Mouse (Mus musculus) cortical plate, adult 2 months (tissue): ENCODE measurements around the gene Cers3. TPM values are rescaled to one million over a fixed set of nuclear protein-coding genes. Genes with fewer than 3 reads are reported as not detected.

Experiments
- H3K27ac ChIP-seq: fragments of 200-500 bp; 2 replicates; pipeline ENCODE4 v1.5.1; 2012; ENCODE audit warnings: low read length, control low read depth, inconsistent platforms; ENCODE audit not compliant: insufficient read depth
- H3K4me1 ChIP-seq: fragments of 200-500 bp; 2 replicates; pipeline ENCODE4 v1.6.1; 2011; ENCODE audit warnings: low read length; ENCODE audit not compliant: control insufficient read depth, insufficient read depth
- H3K4me3 ChIP-seq: fragments of 200-500 bp; 2 replicates; pipeline ENCODE4 v1.5.1; 2011; ENCODE audit warnings: mild to moderate bottlenecking, low read length, control low read depth; ENCODE audit not compliant: insufficient read depth
- CTCF ChIP-seq: fragments of 200-500 bp; IDR thresholded peaks from 2 replicates; pipeline ENCODE4 v1.5.1; 2011; ENCODE audit warnings: mild to moderate bottlenecking, control low read depth, low read length; ENCODE audit not compliant: insufficient read depth; ENCODE audit errors: extremely low read depth
- POLR2A ChIP-seq: fragments of 200-500 bp; IDR thresholded peaks from 2 replicates; pipeline ENCODE4 v1.6.1; 2011; ENCODE audit warnings: mild to moderate bottlenecking, low read length, control low read depth; ENCODE audit not compliant: insufficient read depth; ENCODE audit errors: extremely low read depth
- polyA plus RNA-seq: library from polyadenylated mRNA; depleted of rRNA; stranded (reverse); fragments of >200 nt; gene quantifications from 2 replicates; pipeline ENCODE4 v1.2.3, GENCODE M21; 2012

The Cers3 gene
- polyA plus RNA-seq, 1 experiment = 0.58 TPM

- TF ChIP-seq POLR2A = no peak
- peak; percentile 88 for TF ChIP-seq CTCF
- Histone ChIP-seq H3K4me1 (no peaks in the 10 kb centered on the region), H3K4me3 (no peak overlapping the region), H3K27ac (no peak overlapping the region)
Measured at GRCm38 (mm10) chr7:66820034-66820433, 76.7 kb downstream of the Cers3 start.

DNA sequence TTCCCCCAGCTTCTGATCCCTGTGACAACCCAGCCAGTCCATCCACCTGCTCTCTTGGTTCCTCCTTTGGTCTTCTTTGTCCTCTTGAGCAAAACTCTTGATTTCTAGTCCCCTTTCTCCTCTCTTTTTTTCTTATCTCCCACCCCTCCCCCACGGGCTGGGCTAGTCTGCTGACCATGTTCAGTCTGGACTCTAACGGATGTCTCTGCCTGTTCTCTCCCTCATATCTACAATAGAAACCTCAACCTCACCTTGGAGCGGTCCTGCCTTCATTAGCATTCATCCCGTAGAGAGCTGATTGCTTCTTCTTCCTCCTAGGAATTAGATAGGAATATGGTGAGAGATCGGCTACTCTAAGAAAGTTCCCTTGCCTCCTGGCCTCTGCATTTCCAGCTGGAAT is 87.5 kb downstream of the Cers3 start:
- H3K27ac ChIP-seq = no peak overlapping the region
- H3K4me1 ChIP-seq = no peaks in the 10 kb centered on the region
- no peak overlapping the region for H3K4me3 ChIP-seq
- no peak for TF ChIP-seq CTCF
- TF ChIP-seq POLR2A = no peak

DNA sequence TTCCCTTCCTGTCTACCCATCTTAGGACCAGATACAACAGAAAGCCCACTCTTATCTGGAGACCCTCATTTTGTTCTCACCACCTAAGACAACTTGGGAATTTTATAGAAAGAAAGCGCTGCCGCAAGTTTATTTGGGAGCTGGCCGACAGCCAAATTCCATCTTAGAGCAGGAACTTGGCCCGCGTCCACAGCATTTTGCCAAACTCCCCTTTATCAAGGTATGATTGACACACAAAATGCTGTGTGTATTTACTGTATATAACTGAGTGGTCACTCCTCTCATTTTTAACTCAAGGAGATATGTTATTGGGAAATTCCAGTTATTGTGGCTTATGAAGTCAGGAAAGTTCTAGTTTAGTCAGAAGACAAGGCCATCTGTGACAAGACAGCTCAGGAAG is 88.0 kb downstream of the Cers3 start:
- Histone ChIP-seq H3K4me1 (no peaks in the 10 kb centered on the region), H3K4me3 (no peak overlapping the region), H3K27ac (no peak overlapping the region)
- TF ChIP-seq CTCF (no peak), POLR2A (no peak)

GRCm38 (mm10) chr7:66839463-66840007 is 96.2 kb downstream of the Cers3 start, which contains the start of gene Adamts17:
TSS of gene Adamts17 (plus strand) at chr7:66839735.
- H3K27ac ChIP-seq = peak within 1 kb of the TSS; percentile 2; the same call in 1 of the 2 replicates
- TF ChIP-seq POLR2A = peak; percentile 96
- peak; percentile 89 for TF ChIP-seq CTCF

GRCm38 (mm10) chr7:66840008-66840719 is 96.9 kb downstream of the Cers3 start:
- H3K4me3 ChIP-seq = peak overlapping the region; percentile 49
- TF ChIP-seq CTCF (no peak), POLR2A (no peak)
- peaks cover 6% of the 10 kb centered on the region for H3K4me1 ChIP-seq
- H3K27ac ChIP-seq = peak overlapping the region; percentile 2; the same call in 1 of the 2 replicates

More at GRCm38 (mm10) chr7:66839463-66840007, 96.2 kb downstream of the Cers3 start, which contains the start of gene Adamts17:
- peak within 1 kb of the TSS; percentile 49 for H3K4me3 ChIP-seq
- peaks cover 6% of the 10 kb centered on the region for H3K4me1 ChIP-seq

DNA sequence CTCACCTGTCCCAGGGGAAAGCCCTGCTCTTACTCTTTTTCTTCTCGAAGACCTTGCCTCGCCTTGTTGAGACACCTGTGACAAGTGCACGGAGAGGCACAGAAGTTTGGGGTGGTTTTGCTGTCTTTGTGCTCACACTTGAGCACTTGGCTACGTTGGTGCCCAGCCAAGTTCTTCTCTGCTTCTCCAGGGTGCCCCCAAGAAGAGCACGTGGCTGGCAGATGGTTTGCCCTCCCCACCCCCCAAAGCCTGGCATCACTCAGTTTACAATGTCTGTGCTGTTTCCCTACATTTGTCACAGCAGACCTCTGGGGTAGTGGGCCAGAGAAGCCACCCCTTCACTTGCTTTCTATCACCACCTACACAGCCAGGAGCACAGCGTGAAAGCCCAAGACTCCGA is 97.9 kb downstream of the Cers3 start:
- Histone ChIP-seq H3K27ac (no peak overlapping the region), H3K4me3 (peak overlapping the region; percentile 49), H3K4me1 (peaks cover 6% of the 10 kb centered on the region)
- no peak for TF ChIP-seq POLR2A
- no peak for TF ChIP-seq CTCF

DNA sequence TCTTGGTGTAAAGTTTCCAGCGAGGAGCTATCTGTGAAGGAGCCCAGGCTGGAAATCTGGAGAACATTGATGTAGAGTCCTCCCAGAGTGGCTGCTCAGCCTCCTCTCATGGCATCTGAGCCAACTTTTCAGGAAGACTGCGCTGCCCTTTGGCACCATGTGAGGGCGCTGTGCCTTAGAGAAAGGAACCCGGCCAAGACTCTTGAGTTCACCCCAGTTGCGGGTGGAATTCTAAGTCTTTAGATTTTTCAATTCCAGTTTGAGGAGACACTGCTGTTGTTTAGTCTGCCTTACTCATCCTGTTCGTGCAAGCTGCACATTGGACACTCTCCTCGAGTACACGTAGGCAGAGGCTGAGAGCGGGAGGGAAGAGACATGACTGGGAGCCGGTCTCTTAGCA is 98.7 kb downstream of the Cers3 start:
- Histone ChIP-seq H3K27ac (no peak overlapping the region), H3K4me3 (no peak overlapping the region), H3K4me1 (peaks cover 6% of the 10 kb centered on the region)
- TF ChIP-seq CTCF = peak; percentile 85
- no peak for TF ChIP-seq POLR2A

DNA sequence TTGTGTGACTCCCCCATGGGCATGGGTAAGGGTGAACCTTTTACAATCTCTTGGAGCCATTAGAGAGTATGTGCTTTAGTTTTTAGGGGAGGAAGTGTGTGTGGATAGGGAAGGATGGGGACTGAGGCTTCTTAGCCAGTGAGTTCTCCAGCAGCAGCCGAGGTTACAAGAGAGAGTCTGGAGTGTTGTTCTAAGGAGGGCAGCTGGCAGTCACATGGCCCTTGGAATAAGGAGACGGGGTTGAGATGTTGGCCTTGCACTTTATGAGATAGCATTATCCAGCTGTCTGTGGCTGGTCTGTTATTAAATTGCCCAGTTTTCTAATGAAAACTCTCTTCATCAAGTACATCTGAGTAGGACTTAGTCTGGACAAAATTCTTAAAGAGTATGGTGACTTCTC is 100.5 kb downstream of the Cers3 start:
- no peak for TF ChIP-seq POLR2A
- no peak for TF ChIP-seq CTCF
- Histone ChIP-seq H3K4me3 (no peak overlapping the region), H3K27ac (no peak overlapping the region), H3K4me1 (peaks cover 6% of the 10 kb centered on the region)

- no peak overlapping the region for H3K4me3 ChIP-seq
- peaks cover 4% of the 10 kb centered on the region for H3K4me1 ChIP-seq
- no peak overlapping the region for H3K27ac ChIP-seq
- TF ChIP-seq CTCF = no peak
- TF ChIP-seq POLR2A = no peak
Measured at GRCm38 (mm10) chr7:66846582-66846981, 103.3 kb downstream of the Cers3 start.

DNA sequence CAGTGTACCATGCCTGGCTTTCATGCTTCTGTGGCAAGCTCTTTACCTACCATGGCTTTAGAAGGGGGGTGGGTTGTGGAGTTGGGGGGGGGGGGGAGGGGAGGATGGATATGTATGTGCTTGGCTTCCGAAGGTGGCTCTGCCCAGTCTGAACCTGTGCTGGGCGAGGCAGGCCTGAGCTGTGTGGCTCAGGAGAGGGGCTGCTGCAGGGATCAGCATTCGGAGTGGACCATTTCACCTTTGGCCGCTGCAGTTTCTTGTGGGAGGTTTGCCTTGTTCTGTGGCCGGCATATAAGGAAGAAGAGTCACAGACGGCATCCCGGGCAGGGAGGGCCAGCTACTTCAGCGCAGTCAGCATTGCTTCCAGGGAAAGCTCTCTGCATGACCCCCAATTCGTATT is 104.0 kb downstream of the Cers3 start:
- TF ChIP-seq CTCF (no peak), POLR2A (no peak)
- Histone ChIP-seq H3K27ac (no peak overlapping the region), H3K4me3 (no peak overlapping the region), H3K4me1 (peaks cover 4% of the 10 kb centered on the region)
